ENCODE assay signal across 16 mouse cellular contexts in genomic region chr13:108240012-108240411, GRCm38 (mm10). TPM values are rescaled to one million over a fixed set of nuclear protein-coding genes. Genes with fewer than 3 reads are reported as not detected.
DNase-seq lines count a peak whose midpoint lies in the region; ATAC-seq and TF ChIP-seq lines count a peak whose summit lies in the region.
"Had no signal": no experiment of that assay in that cellular context is flagged by ENCODE, and none has a peak within 500 bp of the region (broad histone marks: within the 10 kb centered on the region; RNA-seq: fewer than 3 reads in every experiment).

No protein-coding gene starts in this region.

- 26% methylated on average over 4 of the region's 4 CpGs for WGBS in lung, postnatal 0 days

- H3K9ac ChIP-seq in lung, postnatal 0 days (replicated peaks; ENCODE audit: low read depth): no peak overlapping the region
- H3K9ac ChIP-seq: embryonic facial prominence, embryonic 12.5 days; forebrain, embryonic 13.5 days; midbrain, embryonic 15.5 days; neural tube, embryonic 12.5 days had no signal

- intact Hi-C loops in heart, postnatal 14 days (cut with DNase I): no loop called here

- H3K4me2 ChIP-seq in lung, postnatal 0 days (replicated peaks; ENCODE audit: low read depth, low read length): no peak overlapping the region
- H3K4me2 ChIP-seq: embryonic facial prominence, embryonic 12.5 days; forebrain, embryonic 13.5 days; midbrain, embryonic 15.5 days; neural tube, embryonic 12.5 days had no signal

- ATAC-seq in lung, postnatal 0 days: no peak
- ATAC-seq in megakaryocyte progenitor cell, adult 5-6 weeks (replicated peaks; ENCODE audit: poor library complexity): peak; percentile 26; the same call in 1 of the 2 replicates
- ATAC-seq: forebrain, embryonic 13.5 days; inflammation-experienced regulatory T-cells, adult 6 months; midbrain, embryonic 15.5 days; Patski had no signal

- H3K9me3 ChIP-seq in lung, postnatal 0 days (ENCODE audit: low read length): no peaks in the 10 kb centered on the region
- H3K9me3 ChIP-seq: embryonic facial prominence, embryonic 12.5 days; forebrain, embryonic 13.5 days; limb, embryonic 10.5 days; neural tube, embryonic 12.5 days had no signal

- no peaks in the 10 kb centered on the region for H3K4me1 ChIP-seq in lung, postnatal 0 days (ENCODE audit: insufficient read depth, low read depth, low read length)
- H3K4me1 ChIP-seq: embryonic facial prominence, embryonic 12.5 days; forebrain, embryonic 13.5 days; limb, embryonic 10.5 days; midbrain, embryonic 15.5 days; neural tube, embryonic 12.5 days had no signal

- DNase-seq in gastrocnemius, postnatal 10 days: peak; percentile 20
- DNase-seq in gastrocnemius, adult 18-20 months (ENCODE audit: low spot score): no peak
- DNase-seq in lung, postnatal 0 days (ENCODE audit: low spot score): peak; percentile 11
- DNase-seq in lung, adult 18-20 months: no peak
- DNase-seq in brain, embryonic 14.5 days (ENCODE audit: low read depth): peak; percentile 13
- DNase-seq in heart, postnatal 14 days: no peak
- DNase-seq: heart, postnatal 10 days had no signal

- no peaks in the 10 kb centered on the region for H3K27me3 ChIP-seq in lung, postnatal 0 days (replicated peaks; ENCODE audit: insufficient read depth, low read length)
- H3K27me3 ChIP-seq: CH12.LX; embryonic facial prominence, embryonic 12.5 days; forebrain, embryonic 13.5 days; midbrain, embryonic 15.5 days; neural tube, embryonic 12.5 days; Patski had no signal

- TF ChIP-seq EP300 in lung, postnatal 0 days (IDR thresholded peaks at IDR 0.05): no peak

- no peak overlapping the region for H3K27ac ChIP-seq in lung, postnatal 0 days (ENCODE audit: low read length)
- H3K27ac ChIP-seq: embryonic facial prominence, embryonic 12.5 days; forebrain, embryonic 13.5 days; limb, embryonic 10.5 days; midbrain, embryonic 15.5 days; neural tube, embryonic 12.5 days had no signal

- no peaks in the 10 kb centered on the region for H3K36me3 ChIP-seq in lung, postnatal 0 days (ENCODE audit: insufficient read depth, low read length)
- H3K36me3 ChIP-seq: embryonic facial prominence, embryonic 12.5 days; limb, embryonic 10.5 days; midbrain, embryonic 15.5 days; neural tube, embryonic 12.5 days had no signal

- no peak for TF ChIP-seq CTCF in lung, postnatal 0 days (IDR thresholded peaks at IDR 0.05)
- TF ChIP-seq CTCF in brain, embryonic 14.5 days (IDR thresholded peaks at IDR 0.05; ENCODE audit: borderline replicate concordance, extremely low read depth, insufficient read depth, insufficient read length): no peak

- TF ChIP-seq POLR2A in brain, embryonic 14.5 days (IDR thresholded peaks at IDR 0.05; ENCODE audit: borderline replicate concordance, extremely low read depth, insufficient read depth, insufficient read length, poor library complexity, severe bottlenecking): no peak

- H3K4me3 ChIP-seq in lung, postnatal 0 days (ENCODE audit: low read depth, low read length): no peak overlapping the region
- H3K4me3 ChIP-seq: embryonic facial prominence, embryonic 12.5 days; forebrain, embryonic 13.5 days; limb, embryonic 10.5 days; midbrain, embryonic 15.5 days; neural tube, embryonic 12.5 days had no signal

RNA-seq across cellular contexts. Expression of gene Elovl7, which starts 25.8 kb away (rescaled TPM):
- total RNA-seq in gastrocnemius, postnatal 10 days (2021): 1 to 10 TPM in 1 of 2 experiments, under 1 TPM in 1; 0.97 to 1.3 TPM
- total RNA-seq in gastrocnemius, adult 18-20 months (2021): under 1 TPM; 0.27 to 0.33 TPM
- polyA plus RNA-seq in lung, postnatal 0 days (2015; fragmentation: Nextera tagmentation; extraction: Ambion mirVana): 10.1 and 12.9 TPM in 2 replicates
- 0.72 and 1.1 TPM in 2 replicates for polyA plus RNA-seq in brain, embryonic 14.5 days (2012; rRNA removed)
- total RNA-seq in megakaryocyte progenitor cell, adult 5-6 weeks (2015): 4.6 and 5.3 TPM in 2 replicates
- 1.6 and 1.9 TPM in 2 replicates for total RNA-seq in megakaryocyte progenitor cell, adult 5-6 weeks (2017)
- under 1 TPM; 0.17 to 0.26 TPM for total RNA-seq in heart, postnatal 14 days (2021)

Comparison
In these comparisons a context has a peak if more than half of its experiments do, and no peak if none do; other contexts are left out.
1. DNase-seq: peak in gastrocnemius, postnatal 10 days (single experiment), lung, postnatal 0 days (single experiment) and brain, embryonic 14.5 days (single experiment); none in gastrocnemius, adult 18-20 months (single experiment), lung, adult 18-20 months (0 of 2) and heart, postnatal 14 days (0 of 2).